17 mouse cellular contexts compared by ENCODE assay signal in the genomic region with DNA sequence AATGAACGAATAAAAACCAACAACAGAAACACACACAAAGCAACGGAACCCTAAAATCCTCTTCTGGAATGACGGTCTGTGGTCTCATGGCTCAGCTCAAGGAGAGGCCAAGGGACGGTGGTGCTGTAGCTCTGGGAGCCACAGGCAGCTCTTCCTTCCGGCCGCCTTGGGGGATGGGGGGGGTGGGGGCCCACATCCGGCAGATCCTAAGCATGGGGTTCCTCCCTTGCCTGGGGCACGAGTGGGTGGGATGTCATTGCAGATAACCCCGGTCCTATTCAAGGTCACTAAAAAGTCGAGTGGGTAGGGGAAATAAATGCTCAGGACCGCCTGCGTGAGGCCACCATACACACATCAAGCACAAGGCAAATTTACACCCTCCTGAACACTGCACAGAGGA. TPM values are rescaled to one million over a fixed set of nuclear protein-coding genes. Genes with fewer than 3 reads are reported as not detected.
DNase-seq lines count a peak whose midpoint lies in the region; ATAC-seq and TF ChIP-seq lines count a peak whose summit lies in the region.
"Had no signal": no experiment of that assay in that cellular context is flagged by ENCODE, and none has a peak within 500 bp of the region (broad histone marks: within the 10 kb centered on the region; RNA-seq: fewer than 3 reads in every experiment).

No protein-coding gene starts in this region.

- 0 out of 2 replicates have a peak, but pooled peaks have one; percentile 16 for ATAC-seq in liver, postnatal 0 days
- ATAC-seq in forebrain, postnatal 0 days, result no peak

- no peak for TF ChIP-seq CTCF in liver, postnatal 0 days (IDR thresholded peaks at IDR 0.05; ENCODE audit: low read depth)
- TF ChIP-seq CTCF in forebrain, postnatal 0 days (IDR thresholded peaks at IDR 0.05; ENCODE audit: low read depth), result no peak

- H3K9me3 ChIP-seq in heart, embryonic 10.5 days, result no peaks in the 10 kb centered on the region
- H3K9me3 ChIP-seq in embryonic facial prominence, embryonic 10.5 days, result no peaks in the 10 kb centered on the region
- no peaks in the 10 kb centered on the region for H3K9me3 ChIP-seq in liver, postnatal 0 days (ENCODE audit: low read length)
- H3K9me3 ChIP-seq in forebrain, postnatal 0 days (ENCODE audit: low read length), result no peaks in the 10 kb centered on the region
- H3K9me3 ChIP-seq: embryonic facial prominence, embryonic 15.5 days; hindbrain, embryonic 12.5 days had no signal

- H3K27ac ChIP-seq in heart, embryonic 10.5 days, result peak overlapping the region; percentile 76
- peak overlapping the region; percentile 81; the same call in 1 of the 2 replicates for H3K27ac ChIP-seq in embryonic facial prominence, embryonic 10.5 days (replicated peaks)
- no peak overlapping the region for H3K27ac ChIP-seq in liver, postnatal 0 days (ENCODE audit: low read depth)
- no peak overlapping the region for H3K27ac ChIP-seq in forebrain, postnatal 0 days (ENCODE audit: low read depth, low read length)
- H3K27ac ChIP-seq: embryonic facial prominence, embryonic 15.5 days; heart, adult 2 months; hindbrain, embryonic 12.5 days had no signal

- no peak for TF ChIP-seq EP300 in liver, postnatal 0 days (IDR thresholded peaks at IDR 0.05; ENCODE audit: low read depth)

- WGBS in heart, embryonic 10.5 days, result 50% methylated on average over 12 of the region's 12 CpGs
- 52% methylated on average over 12 of the region's 12 CpGs for WGBS in embryonic facial prominence, embryonic 10.5 days
- WGBS in liver, postnatal 0 days (ENCODE audit: insufficient replicate concordance), result 14% methylated on average over 12 of the region's 12 CpGs
- WGBS in forebrain, postnatal 0 days, result 75% methylated on average over 12 of the region's 12 CpGs

- H3K4me2 ChIP-seq in liver, postnatal 0 days (ENCODE audit: low read depth, low read length), result no peak overlapping the region
- H3K4me2 ChIP-seq in forebrain, postnatal 0 days (ENCODE audit: low read depth), result no peak overlapping the region
- H3K4me2 ChIP-seq: embryonic facial prominence, embryonic 15.5 days; hindbrain, embryonic 12.5 days had no signal

- no peak overlapping the region for H3K4me3 ChIP-seq in heart, embryonic 10.5 days
- no peak overlapping the region for H3K4me3 ChIP-seq in embryonic facial prominence, embryonic 10.5 days
- H3K4me3 ChIP-seq in liver, postnatal 0 days (ENCODE audit: low read depth, low read length), result no peak overlapping the region
- H3K4me3 ChIP-seq in forebrain, postnatal 0 days (ENCODE audit: low read depth, low read length), result no peak overlapping the region
- H3K4me3 ChIP-seq: embryonic facial prominence, embryonic 15.5 days; heart, adult 2 months; hindbrain, embryonic 12.5 days; myocyte had no signal

- no peaks in the 10 kb centered on the region for H3K36me3 ChIP-seq in heart, embryonic 10.5 days
- H3K36me3 ChIP-seq in embryonic facial prominence, embryonic 10.5 days (replicated peaks), result peaks cover 9% of the 10 kb centered on the region; the same call in 1 of the 2 replicates
- H3K36me3 ChIP-seq in liver, postnatal 0 days (replicated peaks; ENCODE audit: insufficient read depth, low read length), result no peaks in the 10 kb centered on the region
- no peaks in the 10 kb centered on the region for H3K36me3 ChIP-seq in forebrain, postnatal 0 days (ENCODE audit: insufficient read depth)
- H3K36me3 ChIP-seq: embryonic facial prominence, embryonic 15.5 days; hindbrain, embryonic 12.5 days had no signal

- no peaks in the 10 kb centered on the region for H3K27me3 ChIP-seq in heart, embryonic 10.5 days (ENCODE audit: insufficient read depth, poor library complexity, severe bottlenecking)
- no peaks in the 10 kb centered on the region for H3K27me3 ChIP-seq in embryonic facial prominence, embryonic 10.5 days (replicated peaks; ENCODE audit: low read depth, poor library complexity, severe bottlenecking)
- H3K27me3 ChIP-seq in liver, postnatal 0 days (ENCODE audit: insufficient read depth, low read length), result no peaks in the 10 kb centered on the region
- peaks cover 15% of the 10 kb centered on the region for H3K27me3 ChIP-seq in forebrain, postnatal 0 days (ENCODE audit: insufficient read depth, low read length)
- H3K27me3 ChIP-seq: embryonic facial prominence, embryonic 15.5 days; hindbrain, embryonic 12.5 days had no signal

- peaks cover 88% of the 10 kb centered on the region for H3K4me1 ChIP-seq in heart, embryonic 10.5 days
- H3K4me1 ChIP-seq in embryonic facial prominence, embryonic 10.5 days, result peaks cover 90% of the 10 kb centered on the region
- H3K4me1 ChIP-seq in liver, postnatal 0 days (ENCODE audit: insufficient read depth), result peaks cover 32% of the 10 kb centered on the region
- H3K4me1 ChIP-seq in forebrain, postnatal 0 days (ENCODE audit: insufficient read depth), result no peaks in the 10 kb centered on the region

- H3K9ac ChIP-seq in liver, postnatal 0 days (replicated peaks), result no peak overlapping the region
- no peak overlapping the region for H3K9ac ChIP-seq in forebrain, postnatal 0 days
- H3K9ac ChIP-seq: embryonic facial prominence, embryonic 15.5 days; hindbrain, embryonic 12.5 days had no signal

- no peak for DNase-seq in heart, embryonic 10.5 days (ENCODE audit: low spot score)
- DNase-seq in heart, adult 18-20 months, result no peak
- DNase-seq in CD4-positive helper T cell, adult 2 months (ENCODE audit: low read depth, low spot score), result peak; percentile 69
- DNase-seq in embryonic facial prominence, embryonic 10.5 days (ENCODE audit: low spot score), result no peak
- DNase-seq in liver, postnatal 0 days, result no peak
- DNase-seq in cerebellum, postnatal 14 days, result no peak
- no peak for DNase-seq in forebrain, postnatal 0 days
- no peak for DNase-seq in urinary bladder, postnatal 25 days (ENCODE audit: low spot score)
- DNase-seq: cerebellum, adult 2 months; heart, adult 2 months; lung, postnatal 36 days had no signal

RNA-seq across cellular contexts. Expression of a gene that starts 17.4 kb away (rescaled TPM):
- 2.4 and 3.1 TPM in 2 replicates for polyA plus RNA-seq in heart, embryonic 10.5 days (2016; fragmentation: Nextera tagmentation; extraction: Ambion mirVana)
- total RNA-seq in heart, adult 18-20 months (2021), result not detected
- 7.8 and 9.4 TPM in 2 replicates for polyA plus RNA-seq in embryonic facial prominence, embryonic 10.5 days (2016; fragmentation: Nextera tagmentation; extraction: Ambion mirVana)
- 0.05 and 0.06 TPM in 2 replicates for polyA plus RNA-seq in liver, postnatal 0 days (2015; fragmentation: Nextera tagmentation; extraction: Ambion mirVana)
- total RNA-seq in forebrain, postnatal 0 days (2014; rRNA removed), result 0.08 and 0.19 TPM in 2 replicates
- polyA plus RNA-seq in forebrain, postnatal 0 days (2015; fragmentation: Nextera tagmentation; extraction: Ambion mirVana), result 0.10 and 0.13 TPM in 2 replicates
- total RNA-seq: heart, adult 2 months had no signal
- polyA plus RNA-seq: heart, adult 2 months had no signal

RNA-seq across cellular contexts. Expression of a gene that starts 31.3 kb away (rescaled TPM):
- 0.38 and 0.97 TPM in 2 replicates for polyA plus RNA-seq in heart, embryonic 10.5 days (2016; fragmentation: Nextera tagmentation; extraction: Ambion mirVana)
- total RNA-seq in heart, adult 18-20 months (2021), result not detected
- 1.0 and 1.2 TPM in 2 replicates for polyA plus RNA-seq in embryonic facial prominence, embryonic 10.5 days (2016; fragmentation: Nextera tagmentation; extraction: Ambion mirVana)
- not detected in 2 replicates for polyA plus RNA-seq in liver, postnatal 0 days (2015; fragmentation: Nextera tagmentation; extraction: Ambion mirVana)
- not detected in 2 replicates for total RNA-seq in forebrain, postnatal 0 days (2014; rRNA removed)
- not detected in 2 replicates for polyA plus RNA-seq in forebrain, postnatal 0 days (2015; fragmentation: Nextera tagmentation; extraction: Ambion mirVana)
- total RNA-seq: heart, adult 2 months; left cerebral cortex, postnatal 10 days had no signal
- polyA plus RNA-seq: cerebellum, adult 2 months; frontal cortex, adult 2 months; heart, adult 2 months; spleen, adult 2 months had no signal

RNA-seq across cellular contexts. Expression of a gene that starts 42.0 kb away (rescaled TPM):
- not detected in 2 replicates for polyA plus RNA-seq in heart, embryonic 10.5 days (2016; fragmentation: Nextera tagmentation; extraction: Ambion mirVana)
- total RNA-seq in heart, adult 18-20 months (2021), result not detected
- 0.10 TPM in 1 of 2 replicates, not detected in the other for polyA plus RNA-seq in embryonic facial prominence, embryonic 10.5 days (2016; fragmentation: Nextera tagmentation; extraction: Ambion mirVana)
- not detected in 2 replicates for polyA plus RNA-seq in liver, postnatal 0 days (2015; fragmentation: Nextera tagmentation; extraction: Ambion mirVana)
- total RNA-seq in forebrain, postnatal 0 days (2014; rRNA removed), result not detected in 2 replicates
- polyA plus RNA-seq in forebrain, postnatal 0 days (2015; fragmentation: Nextera tagmentation; extraction: Ambion mirVana), result not detected in 2 replicates
- total RNA-seq: heart, adult 2 months; left cerebral cortex, postnatal 10 days had no signal
- polyA plus RNA-seq: cerebellum, adult 2 months; frontal cortex, adult 2 months; heart, adult 2 months; hindbrain, embryonic 12.5 days; myocyte had no signal

Comparison
In these comparisons a context has a peak if more than half of its experiments do, and no peak if none do; other contexts are left out.
1. H3K27ac ChIP-seq: peak in heart, embryonic 10.5 days (single experiment) and embryonic facial prominence, embryonic 10.5 days (single experiment); none in liver, postnatal 0 days (single experiment) and forebrain, postnatal 0 days (single experiment).